Mouse (Mus musculus) right cerebral cortex, adult 18-20 months (tissue): Measurements from ENCODE around the gene Tspan31.
"Not testable (repeated sequence)": the region's sequence is repeated elsewhere in the genome, so short reads cannot be mapped to it uniquely, and the experiment has no call there.

Source experiments
- DNase-seq: peaks from one replicate; pipeline ENCODE4 v3.0.0; 2022; ENCODE audit warnings: mixed read lengths

Gene Tspan31

DNA sequence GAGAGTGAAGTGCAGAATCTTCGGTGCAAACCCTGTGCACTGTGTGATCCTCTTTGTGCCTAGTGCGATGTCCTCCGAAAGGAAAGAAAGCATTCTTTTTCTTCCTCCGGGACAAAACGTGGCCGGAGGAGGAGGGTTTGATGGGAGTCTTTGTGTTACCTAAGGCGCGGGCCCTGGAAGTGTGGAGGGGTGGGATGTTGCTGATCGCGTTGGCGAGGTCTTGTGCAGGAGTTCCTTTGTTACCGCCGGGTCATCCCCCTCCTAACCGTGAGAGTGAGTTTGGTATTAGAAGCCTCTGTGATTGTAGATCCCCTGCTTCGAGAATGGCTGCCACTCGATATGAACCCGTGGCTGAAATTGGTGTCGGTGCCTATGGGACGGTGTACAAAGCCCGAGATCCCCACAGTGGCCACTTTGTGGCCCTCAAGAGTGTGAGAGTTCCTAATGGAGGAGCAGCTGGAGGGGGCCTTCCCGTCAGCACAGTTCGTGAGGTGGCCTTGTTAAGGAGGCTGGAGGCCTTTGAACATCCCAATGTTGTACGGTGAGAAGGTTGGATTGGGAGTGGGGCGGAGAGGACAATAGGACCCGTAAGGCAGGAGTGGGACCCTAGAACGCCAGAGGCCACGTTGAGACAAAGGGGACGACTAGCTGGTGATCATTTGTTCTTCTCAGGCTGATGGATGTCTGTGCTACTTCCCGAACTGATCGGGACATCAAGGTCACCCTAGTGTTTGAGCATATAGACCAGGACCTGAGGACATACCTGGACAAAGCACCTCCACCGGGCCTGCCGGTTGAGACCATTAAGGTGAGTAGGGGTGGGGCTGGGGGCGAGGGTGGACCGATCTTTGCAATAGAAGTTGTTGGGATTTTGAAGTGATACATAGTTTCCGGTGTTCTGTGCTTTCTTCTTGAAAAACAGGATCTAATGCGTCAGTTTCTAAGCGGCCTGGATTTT lies 5.9 kb downstream of the Tspan31 start:
- no peak for DNase-seq

DNA sequence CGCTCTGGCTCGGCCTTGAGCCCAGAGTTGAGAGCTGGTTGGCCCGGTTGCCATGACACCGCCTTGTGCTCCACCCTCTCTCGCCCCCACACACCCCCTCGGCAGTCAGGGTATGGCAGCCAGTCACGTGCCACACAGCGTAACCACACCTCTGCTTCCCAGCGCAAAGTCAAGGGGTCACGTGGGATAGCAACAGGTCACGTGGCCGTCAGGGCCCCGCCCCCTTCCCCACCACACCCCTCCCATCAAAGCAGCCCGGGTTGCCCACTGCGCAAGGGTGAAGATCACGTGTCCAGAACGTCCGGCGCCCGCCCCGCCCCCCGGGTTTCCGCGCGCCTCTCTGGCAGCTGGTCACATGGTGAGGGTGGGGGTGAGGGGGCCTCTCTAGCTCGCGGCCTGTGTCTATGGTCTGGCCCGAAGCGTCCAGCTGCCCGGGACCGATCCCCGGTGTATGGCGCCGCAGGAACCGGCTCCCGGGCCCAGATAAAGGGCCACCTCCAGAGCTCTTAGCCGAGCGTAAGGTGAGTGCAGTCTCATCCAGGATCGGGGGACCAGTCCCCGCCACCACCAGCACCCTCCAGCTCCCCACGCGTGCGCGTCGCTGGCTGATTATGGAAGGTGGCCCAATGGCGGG lies 6.7 kb downstream of the Tspan31 start, which contains the start of gene Cdk4:
Gene Cdk4, plus strand, starts transcription at position 296 of the 634 bp plus-strand sequence.
- peak; percentile 99 for DNase-seq

DNA sequence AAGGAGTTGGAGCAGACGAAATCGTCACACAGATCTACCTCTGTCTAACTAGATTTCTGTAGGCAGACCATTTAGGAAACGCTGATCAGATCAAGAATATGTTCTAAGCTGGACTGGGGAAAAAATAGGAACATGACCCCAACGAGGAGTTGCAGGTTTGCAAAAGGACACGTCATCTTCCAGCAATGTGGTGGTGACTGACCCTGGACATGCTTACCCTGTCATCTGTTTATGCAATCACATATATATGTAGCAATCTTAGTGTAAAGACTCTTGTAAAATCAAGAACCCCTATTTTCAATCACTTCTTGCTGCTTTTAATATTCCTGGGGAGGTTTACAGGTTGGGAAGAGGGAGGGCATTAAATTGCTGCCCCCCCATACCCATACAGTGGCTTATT lies 7.6 kb downstream of the Tspan31 start:
- no peak for DNase-seq

DNA sequence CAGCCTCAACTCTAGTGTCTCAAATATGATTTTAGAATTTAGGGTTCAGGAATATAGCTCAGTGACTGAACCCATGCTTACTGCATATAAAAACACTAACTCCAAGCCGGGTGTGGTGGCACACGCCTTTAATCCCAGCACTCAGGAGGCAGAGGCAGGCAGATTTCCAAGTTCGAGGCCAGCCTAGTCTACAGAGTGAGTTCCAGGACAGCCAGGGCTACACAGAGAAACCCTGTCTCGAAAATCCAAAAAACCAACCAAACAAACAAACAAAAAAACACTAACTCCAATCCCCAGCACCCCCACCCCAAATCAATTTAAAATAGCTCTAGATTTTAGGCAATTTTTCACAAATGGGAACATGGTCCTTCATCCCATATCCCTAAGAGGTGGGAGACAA lies 8.0 kb downstream of the Tspan31 start:
- DNase-seq: not testable (repeated sequence)

DNA sequence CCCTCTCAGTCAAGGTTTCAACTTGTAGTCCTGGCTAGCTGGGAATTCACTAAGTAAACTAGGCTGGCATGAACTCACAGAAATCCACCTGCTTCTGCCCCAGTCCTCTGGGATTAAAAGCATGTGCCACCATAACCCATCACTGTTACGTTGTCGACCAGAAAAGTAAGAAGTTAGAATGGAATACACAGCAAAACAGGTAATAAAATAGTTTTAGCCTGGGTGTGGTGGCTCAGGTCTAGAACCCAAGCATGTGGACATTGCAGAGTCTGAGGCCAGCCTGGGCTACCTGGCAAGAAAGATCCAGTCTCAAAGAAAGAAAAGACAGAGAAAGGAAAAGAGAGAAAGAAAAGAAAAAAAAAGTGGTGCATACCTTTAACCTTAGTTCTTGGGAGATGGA lies 8.6 kb downstream of the Tspan31 start:
- no peak for DNase-seq

DNA sequence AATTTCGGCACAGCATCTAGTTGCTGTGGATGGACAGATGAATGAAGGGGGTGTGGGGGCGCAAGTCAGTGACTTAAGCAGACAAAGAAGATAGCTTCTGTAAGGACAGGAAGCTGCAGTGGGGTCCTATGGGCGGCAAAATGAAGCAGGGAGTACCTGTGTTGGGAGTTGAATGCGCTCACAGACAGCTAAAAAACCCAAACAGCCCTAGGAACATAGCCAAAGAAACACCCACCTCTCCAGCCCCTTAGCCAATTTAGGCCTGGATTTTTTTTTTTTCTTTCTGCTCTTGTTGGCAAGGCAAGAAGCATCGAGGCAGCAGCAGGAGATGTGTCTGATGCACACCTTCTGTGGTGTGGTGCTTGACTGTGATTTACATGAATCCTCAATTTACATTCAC lies 9.0 kb downstream of the Tspan31 start:
- DNase-seq: no peak

DNA sequence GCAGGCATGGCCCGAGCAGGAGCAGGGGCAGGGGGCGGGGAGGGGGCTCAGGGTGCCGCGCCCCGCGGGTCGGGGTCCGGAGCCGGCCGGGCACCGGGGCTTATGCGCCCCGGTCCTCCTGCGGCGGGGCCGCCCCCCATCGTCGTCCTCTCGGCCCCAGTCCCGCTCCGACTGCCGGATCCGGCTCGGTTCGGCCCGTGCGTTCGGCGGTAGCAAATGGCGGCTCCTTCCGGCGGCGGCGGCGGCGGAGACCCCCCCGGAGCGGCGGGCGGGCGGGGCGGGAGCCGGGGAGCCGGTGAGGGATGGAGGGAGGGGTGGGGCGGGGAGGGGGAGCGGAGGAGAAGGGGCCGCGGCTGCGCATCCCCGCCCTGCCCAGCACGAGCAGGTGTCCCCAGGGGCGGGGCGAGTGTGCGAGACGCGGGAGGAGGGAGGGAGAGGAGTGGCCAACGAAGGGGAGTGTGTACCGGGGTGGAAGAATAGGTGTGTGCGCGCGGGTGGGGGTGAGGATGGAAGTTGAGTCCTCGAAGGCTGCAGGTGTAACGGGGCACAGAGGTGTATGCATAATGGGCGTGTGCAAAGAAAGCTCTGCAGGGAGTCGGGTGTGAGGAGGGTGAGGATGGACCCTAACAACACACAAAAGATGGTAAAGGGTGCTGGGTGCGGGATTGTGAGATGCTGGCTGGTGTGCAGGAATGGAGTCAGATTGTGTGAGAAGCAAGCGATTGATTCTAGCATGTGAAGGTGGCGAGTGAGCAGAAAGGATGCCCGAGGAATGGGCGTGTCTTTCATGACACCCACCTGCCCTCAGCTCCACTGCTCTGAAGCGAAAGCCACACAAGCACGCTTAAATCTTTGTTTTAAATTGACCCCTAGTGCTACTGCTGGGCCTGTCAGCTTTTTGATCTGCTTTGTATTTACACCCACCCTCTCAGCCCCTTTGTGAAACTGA lies 9.8 kb downstream of the Tspan31 start, which contains the start of gene March9:
Gene March9, minus strand, starts transcription at position 217 of the 949 bp plus-strand sequence.
- DNase-seq: peak; percentile 84

DNA sequence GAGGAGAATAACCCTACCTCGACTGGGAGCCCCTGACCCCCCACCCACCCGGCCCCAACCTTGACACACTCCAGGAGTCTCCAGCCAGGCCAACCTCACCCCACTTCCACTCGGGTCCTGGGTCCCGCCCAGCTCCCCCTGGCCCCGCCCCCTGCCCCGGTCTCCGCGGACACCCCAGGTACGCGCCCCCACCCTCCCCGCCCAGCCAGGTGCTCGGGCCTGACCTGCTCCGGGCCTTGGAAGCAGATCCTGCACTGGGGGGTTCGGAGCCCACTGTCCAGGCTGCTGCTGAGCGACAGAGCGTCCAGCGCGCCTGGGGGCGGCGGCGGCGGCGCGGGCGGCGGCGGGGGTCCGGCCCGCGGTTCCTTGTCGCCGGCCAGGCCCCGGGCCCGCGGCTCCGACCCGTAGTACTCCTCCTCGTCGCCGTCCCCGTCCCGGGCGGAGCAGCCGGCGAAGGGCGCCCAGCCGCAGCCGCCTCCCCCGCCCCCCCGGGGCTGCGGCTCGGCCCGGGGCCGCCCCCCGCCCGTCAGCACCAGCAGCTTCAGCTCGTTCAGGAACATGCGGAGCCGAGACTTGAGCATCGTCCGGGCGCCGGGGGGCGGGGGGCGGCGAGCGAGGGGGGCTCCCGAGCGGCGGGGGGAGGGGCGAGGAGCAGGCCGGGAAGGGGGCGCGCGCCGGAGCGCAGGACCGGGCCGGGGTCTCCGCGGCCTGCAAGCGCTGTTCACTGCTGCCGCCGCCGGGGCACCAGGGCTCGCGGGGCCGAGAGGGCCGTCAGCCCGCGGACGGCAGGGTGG lies 10.7 kb downstream of the Tspan31 start:
- DNase-seq: no peak

DNA sequence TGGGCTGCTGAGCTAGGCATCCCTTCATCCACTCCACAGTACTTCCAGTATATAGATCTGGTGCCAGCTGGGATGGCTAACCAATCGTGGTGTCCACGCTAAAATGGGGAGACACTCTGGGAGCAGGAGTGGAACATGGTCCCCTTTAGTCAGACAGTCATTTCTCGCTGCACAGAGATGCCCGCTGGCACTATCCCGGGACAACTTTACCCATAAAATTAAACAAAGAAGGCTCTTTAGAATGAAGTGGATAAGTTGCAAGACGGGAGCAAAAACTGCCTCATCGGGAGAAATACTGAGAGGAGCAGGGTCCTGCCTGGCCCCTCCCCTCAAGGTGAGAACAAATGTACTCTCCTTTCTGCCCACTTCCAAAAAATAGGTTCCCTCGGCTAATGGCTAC lies 11.4 kb downstream of the Tspan31 start:
- no peak for DNase-seq

DNA sequence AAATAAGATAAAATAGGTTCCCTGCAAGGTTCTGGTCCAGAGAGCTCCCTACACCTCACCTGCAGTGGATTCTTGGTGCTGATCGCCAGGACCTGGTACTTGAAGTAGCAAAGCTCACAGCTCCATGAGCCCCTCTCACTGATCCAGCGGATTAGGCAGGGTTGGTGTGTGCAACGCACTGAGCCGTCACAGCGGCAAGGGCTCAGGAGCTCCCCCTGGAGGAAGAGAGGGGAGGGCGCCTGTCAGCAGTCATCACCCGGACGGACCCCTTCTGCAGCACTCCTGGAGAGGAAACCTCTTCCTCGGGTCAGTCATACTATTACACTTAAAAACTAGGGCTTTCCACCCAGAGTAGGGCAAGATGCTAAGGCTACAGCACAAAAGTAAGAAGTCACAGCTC lies 11.9 kb downstream of the Tspan31 start:
- peak; percentile 78 for DNase-seq

DNA sequence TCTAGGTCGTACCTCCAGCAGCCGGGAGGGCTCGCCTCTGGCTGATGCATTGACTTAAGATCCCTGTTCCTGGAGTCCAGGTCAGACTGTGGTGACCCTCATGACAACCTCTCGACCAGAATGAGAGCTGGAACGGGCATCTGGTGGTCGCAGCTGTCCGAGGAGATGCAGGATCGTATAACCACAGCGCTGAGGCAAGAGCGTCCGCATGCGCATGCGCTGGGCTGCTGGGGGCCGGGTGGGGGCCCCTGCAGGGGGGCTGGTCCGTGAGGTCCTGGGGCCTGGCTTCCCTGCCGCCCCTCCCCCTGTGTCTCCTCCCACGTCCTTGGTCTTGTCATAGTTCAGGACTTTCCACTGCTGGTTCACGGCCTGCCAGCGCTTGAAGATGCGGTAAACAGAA lies 13.6 kb downstream of the Tspan31 start:
- no peak for DNase-seq

DNA sequence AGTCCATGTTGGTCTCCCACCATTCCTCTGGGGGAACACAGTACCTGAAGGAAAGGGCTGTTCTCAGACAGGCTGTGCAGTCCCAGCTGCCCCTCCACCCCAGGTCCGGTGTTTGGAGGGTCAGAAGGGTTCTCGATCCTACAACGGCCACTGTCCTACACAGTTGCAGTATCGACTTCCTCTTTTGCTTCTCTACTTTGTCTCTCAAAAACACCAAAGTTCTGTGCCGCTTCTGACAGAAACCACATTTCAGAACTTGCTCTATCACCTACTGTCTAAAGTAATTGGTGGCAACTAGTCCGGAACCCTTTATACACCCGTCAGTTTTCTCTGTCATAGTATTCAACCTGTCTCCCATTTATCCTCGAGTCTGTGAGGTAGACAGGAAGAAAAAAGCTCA lies 14.7 kb downstream of the Tspan31 start:
- DNase-seq: no peak

DNA sequence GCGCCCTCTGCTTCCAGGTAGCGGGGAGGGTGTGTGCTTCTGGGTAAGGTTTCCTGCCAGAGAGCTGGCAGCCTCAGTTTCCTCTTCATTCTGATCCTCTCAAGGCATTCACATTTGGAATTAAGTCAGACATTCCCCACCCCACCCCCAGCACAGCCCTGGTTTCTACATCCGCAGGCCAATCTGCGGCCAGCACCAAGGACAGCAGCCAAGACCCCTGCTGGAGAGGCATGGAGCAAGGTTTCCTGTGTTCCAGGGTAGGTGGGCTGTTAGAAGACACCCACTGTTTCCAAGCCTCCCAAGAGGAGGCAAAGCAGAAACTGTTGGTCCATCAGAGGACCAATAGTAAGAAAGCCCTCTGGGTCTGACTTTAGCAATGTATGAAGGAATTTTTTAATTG lies 15.4 kb downstream of the Tspan31 start:
- no peak for DNase-seq

DNA sequence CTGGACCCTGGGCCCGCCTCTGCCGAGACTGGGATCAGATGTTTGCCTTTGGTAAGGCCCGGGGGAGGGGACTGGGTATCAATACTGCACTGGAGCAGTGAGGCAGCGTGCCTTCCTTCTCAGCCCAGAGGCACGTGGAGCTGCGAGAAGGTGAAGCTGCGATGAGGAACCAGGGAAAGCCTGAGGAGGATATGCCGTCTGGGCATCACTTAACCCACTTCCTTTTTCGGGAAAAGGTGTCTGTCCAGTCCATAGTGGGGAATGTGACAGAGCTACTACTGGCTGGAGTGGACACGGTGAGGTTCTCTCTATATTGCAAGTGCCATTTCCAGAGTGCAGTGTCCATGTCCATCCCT lies 20.0 kb downstream of the Tspan31 start:
- DNase-seq: no peak

DNA sequence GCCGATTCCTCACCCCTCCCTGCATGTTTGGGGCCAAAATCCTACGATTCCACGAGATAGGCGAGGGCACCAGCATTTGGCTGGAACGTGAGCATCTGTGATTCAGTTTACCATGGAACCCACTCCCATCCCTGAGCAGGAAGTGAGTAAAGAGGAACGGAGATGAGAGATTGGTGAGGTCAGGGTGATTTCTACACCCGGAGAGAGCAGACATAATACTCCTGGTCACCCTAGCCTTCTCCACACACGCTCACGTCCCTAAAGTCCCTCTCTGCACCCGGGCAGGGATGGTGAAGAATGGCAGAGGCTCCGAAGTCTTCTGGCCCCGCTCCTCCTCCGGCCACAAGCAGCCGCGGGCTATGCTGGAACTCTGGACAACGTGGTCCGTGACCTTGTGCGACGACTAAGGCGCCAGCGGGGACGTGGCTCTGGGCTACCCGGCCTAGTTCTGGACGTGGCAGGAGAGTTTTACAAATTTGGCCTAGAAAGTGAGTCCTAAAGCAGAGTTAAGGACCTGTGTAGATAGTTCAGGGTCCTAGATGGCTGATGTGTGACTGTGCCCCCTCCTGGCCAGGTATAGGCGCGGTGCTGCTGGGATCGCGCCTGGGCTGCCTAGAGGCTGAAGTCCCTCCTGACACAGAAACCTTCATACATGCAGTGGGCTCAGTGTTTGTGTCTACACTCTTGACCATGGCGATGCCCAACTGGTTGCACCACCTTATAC lies 20.5 kb downstream of the Tspan31 start:
- no peak for DNase-seq

DNA sequence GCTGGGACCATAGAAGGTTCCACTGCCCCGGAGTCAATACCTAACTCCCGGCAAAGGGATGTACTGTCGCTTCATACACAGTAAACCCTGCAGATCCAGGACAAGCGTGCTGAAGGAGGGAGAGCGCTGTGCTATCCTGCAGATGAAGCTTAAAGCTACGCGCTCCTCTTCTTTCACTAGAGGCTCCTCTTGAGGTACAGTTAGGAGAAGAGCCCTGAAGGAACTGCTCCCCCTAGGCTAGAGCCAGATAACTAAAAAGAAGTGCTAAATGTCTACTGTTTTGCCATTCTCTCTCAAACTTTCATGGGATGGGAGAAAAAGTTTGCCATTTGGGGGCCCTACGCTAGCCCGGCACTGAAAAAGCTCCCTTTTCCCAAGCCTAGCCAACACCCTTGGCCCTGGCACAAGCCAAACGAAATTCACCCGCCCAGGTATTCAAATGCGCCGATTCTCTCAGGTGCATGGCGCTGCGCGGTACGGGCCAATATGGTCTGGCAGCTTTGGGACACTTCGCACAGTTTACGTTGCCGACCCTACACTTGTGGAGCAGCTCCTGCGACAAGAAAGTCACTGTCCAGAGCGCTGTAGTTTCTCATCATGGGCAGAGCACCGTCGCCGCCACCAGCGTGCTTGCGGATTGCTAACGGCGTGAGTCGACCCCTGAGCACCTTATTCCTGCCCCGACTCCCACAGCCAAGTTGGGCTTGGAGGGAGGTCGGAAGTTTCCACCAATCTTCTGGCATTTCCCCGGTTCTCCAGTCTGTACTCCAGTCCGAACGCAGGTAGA lies 21.3 kb downstream of the Tspan31 start:
- no peak for DNase-seq

DNA sequence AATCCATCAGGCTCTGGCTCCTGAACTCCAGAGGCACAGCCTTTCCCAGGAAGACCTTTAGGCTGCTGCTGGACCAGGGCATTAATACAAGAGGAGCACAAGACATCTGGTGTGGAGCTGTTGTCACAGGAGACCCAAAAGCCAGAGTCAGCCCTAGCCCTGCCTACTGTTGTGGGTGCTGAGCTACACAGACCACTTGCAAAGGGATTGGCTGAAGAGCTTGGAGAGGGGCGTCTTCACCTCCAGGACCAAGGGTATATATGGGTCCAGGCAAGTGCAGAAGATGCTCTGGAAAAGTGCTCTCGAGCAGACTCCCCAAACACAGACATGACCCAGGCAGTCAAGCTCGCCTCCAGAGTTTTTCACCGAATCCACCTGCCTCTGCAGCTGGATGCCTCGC lies 22.1 kb downstream of the Tspan31 start, which contains the start of gene Cyp27b1:
Gene Cyp27b1, plus strand, starts transcription at position 297 of the 400 bp plus-strand sequence.
- no peak for DNase-seq

DNA sequence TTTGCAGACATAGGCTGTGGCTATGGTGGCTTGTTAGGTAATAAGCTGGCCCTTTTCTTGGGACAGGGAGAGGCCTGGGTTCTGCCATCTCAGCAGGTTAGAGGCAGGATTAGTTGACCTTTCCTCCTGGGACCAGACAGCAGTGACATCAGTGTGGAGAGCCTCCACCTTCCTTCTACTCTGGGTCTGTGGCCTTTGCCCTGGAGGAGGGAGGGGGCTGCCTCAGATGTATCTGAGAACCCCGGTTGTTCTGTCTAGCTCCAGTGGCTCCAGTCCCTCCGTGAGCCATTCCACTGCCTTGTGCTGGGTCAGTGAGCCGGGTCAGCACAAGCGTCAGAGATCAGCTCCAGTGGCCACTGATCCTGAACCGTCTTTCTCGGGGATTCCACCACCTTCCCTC lies 26.9 kb downstream of the Tspan31 start:
- DNase-seq: no peak

DNA sequence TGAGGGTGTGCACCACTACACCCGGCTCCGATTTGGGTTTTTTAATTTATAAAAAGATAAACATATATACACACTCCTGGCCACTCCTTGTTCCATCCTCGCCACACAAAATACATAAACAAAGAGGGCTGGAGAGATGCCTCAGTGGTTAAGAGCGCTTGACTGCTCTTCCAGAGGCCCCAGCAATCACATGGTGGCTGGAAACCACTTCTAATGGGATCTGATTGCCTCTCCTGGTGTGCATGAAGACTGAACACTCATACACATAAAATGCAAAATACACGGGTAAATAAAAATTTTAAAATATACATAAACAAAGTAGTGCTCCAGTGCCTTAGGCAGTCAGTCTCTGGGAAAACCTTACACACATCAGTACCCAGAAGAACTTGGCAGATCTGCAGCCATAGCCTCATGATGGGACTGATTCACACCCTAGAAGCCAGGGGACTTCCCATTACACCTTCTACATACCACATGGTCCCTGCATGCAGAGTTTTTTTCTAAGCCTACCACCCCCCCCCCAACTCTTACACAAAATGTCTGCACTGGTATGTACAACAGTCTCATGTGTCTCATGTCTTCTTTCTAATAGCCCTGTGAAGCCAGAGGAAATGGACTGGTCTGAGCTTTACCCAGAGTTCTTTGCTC lies 27.5 kb downstream of the Tspan31 start:
- no peak for DNase-seq

DNA sequence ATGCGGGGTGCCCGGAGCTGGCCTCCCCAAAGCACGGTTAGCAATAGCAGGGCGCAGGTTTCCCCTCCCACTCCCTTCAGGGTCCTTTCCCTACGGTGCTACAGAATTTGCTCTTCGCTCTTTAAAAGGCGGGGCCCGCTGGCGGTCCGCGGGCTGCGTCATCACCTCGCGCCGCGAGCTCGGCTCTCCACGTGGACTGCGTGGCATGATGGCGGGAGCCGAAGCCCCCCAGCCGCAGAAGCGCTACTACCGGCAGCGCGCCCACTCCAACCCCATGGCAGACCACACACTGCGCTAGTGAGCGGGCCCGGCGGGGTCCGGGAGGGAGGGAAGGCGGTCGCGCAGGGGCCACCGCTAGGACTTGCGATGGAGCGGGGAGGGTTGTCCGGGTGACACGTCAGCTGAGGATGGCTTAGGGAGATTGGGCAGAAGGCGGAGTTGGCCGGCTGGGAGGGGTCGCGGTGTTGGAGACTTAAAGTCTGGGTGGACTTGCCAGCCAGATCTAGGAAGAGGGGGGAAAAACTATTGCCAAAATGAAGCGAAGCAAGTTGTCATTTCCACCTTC lies 28.2 kb downstream of the Tspan31 start:
- peak; percentile 90 for DNase-seq
